Mouse (Mus musculus) E14TG2a.4 (cell line): ENCODE data around the gene Fasn.
A peak's percentile ranks its signal among the peaks of the same experiment; 100 is the strongest.
"Not testable (repeated sequence)": the region's sequence is repeated elsewhere in the genome, so short reads cannot be mapped to it uniquely, and the experiment has no call there.

Source experiments
- H3K27me3 ChIP-seq: 2 replicates; pipeline ENCODE4 v1.6.1; 2014; ENCODE audit warnings: low read length, control low read depth; ENCODE audit not compliant: insufficient read depth
- H3K36me3 ChIP-seq: 2 replicates; pipeline ENCODE4 v1.6.1; 2014; ENCODE audit warnings: low read length, control low read depth; ENCODE audit not compliant: insufficient read depth
- H3K4me1 ChIP-seq: replicated peaks from 2 replicates; pipeline ENCODE4 v1.6.1; 2014; ENCODE audit warnings: low read depth, low read length, control low read depth
- H3K4me3 ChIP-seq: replicated peaks from 2 replicates; pipeline ENCODE4 v1.5.1; 2014; ENCODE audit warnings: mild to moderate bottlenecking, low read length
- H3K9me3 ChIP-seq: 2 replicates; pipeline ENCODE4 v1.6.1; 2014; ENCODE audit warnings: low read length, control low read depth
- CTCF ChIP-seq: conservative IDR thresholded peaks from 2 replicates; pipeline ENCODE4 v1.5.1; 2014; ENCODE audit warnings: low read length
- NANOG ChIP-seq: IDR thresholded peaks from 2 replicates; pipeline ENCODE4 v1.6.1; 2014; ENCODE audit warnings: borderline replicate concordance, low read length, mixed read lengths
- POU5F1 ChIP-seq: IDR thresholded peaks from 2 replicates; pipeline ENCODE4 v1.6.1; 2014; ENCODE audit warnings: low read length, borderline replicate concordance

Fasn gene

GRCm38 (mm10) chr11:120779876-120780275 is 44.5 kb downstream of the Fasn start:
- H3K4me3 ChIP-seq = peak overlapping the region; percentile 46
- H3K36me3 ChIP-seq = peaks cover 35% of the 10 kb centered on the region
- no peak for TF ChIP-seq POU5F1
- no peak for TF ChIP-seq NANOG
- TF ChIP-seq CTCF = no peak
- H3K4me1 ChIP-seq = peaks cover 82% of the 10 kb centered on the region
- H3K9me3 ChIP-seq = no peaks in the 10 kb centered on the region
- no peaks in the 10 kb centered on the region for H3K27me3 ChIP-seq

DNA sequence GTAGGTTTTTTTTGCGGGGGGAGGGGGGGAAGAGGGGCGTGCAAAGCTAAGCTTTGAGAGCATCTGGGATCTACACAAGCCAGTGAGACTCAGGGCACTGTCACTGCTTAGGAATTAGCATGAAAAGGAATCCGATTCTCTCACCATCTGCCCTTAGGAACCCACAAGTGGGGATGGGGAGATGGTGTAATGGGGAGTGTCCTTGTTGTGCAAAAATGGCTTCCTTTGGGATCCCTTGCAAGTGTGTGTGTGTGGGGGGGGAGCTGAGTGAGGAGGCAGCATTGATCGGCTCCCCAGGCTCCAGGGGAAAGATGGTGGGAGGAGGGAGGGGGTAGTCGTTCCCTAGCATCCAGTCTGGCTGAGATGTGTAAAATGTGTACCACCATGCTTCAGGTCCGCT is 47.2 kb downstream of the Fasn start:
- H3K4me3 ChIP-seq = peak overlapping the region; percentile 17; the same call in 1 of the 2 replicates
- H3K36me3 ChIP-seq = peaks cover 26% of the 10 kb centered on the region
- TF ChIP-seq CTCF = no peak
- no peak for TF ChIP-seq POU5F1
- TF ChIP-seq NANOG = no peak
- peaks cover 65% of the 10 kb centered on the region for H3K4me1 ChIP-seq
- H3K27me3 ChIP-seq = no peaks in the 10 kb centered on the region
- H3K9me3 ChIP-seq = no peaks in the 10 kb centered on the region

GRCm38 (mm10) chr11:120775774-120776469 is 48.4 kb downstream of the Fasn start:
- H3K36me3 ChIP-seq = peaks cover 16% of the 10 kb centered on the region
- H3K4me1 ChIP-seq = peaks cover 55% of the 10 kb centered on the region
- TF ChIP-seq POU5F1 (no peak), CTCF (peak; percentile 97), NANOG (no peak)
- no peaks in the 10 kb centered on the region for H3K27me3 ChIP-seq
- H3K9me3 ChIP-seq = no peaks in the 10 kb centered on the region
- H3K4me3 ChIP-seq = no peak overlapping the region

- TF ChIP-seq NANOG (no peak), CTCF (no peak), POU5F1 (no peak)
- Histone ChIP-seq H3K27me3 (no peaks in the 10 kb centered on the region), H3K4me3 (no peak overlapping the region), H3K9me3 (no peaks in the 10 kb centered on the region), H3K36me3 (peaks cover 3% of the 10 kb centered on the region; the same call in 1 of the 2 replicates), H3K4me1 (peaks cover 33% of the 10 kb centered on the region)
These were observed 50.7 kb downstream of the Fasn start for GRCm38 (mm10) chr11:120773463-120774190.

GRCm38 (mm10) chr11:120772749-120773148 is 51.6 kb downstream of the Fasn start:
- TF ChIP-seq CTCF (no peak), NANOG (no peak), POU5F1 (no peak)
- H3K4me1 ChIP-seq = peaks cover 33% of the 10 kb centered on the region
- no peak overlapping the region for H3K4me3 ChIP-seq
- no peaks in the 10 kb centered on the region for H3K27me3 ChIP-seq
- no peaks in the 10 kb centered on the region for H3K9me3 ChIP-seq
- H3K36me3 ChIP-seq = no peaks in the 10 kb centered on the region

DNA sequence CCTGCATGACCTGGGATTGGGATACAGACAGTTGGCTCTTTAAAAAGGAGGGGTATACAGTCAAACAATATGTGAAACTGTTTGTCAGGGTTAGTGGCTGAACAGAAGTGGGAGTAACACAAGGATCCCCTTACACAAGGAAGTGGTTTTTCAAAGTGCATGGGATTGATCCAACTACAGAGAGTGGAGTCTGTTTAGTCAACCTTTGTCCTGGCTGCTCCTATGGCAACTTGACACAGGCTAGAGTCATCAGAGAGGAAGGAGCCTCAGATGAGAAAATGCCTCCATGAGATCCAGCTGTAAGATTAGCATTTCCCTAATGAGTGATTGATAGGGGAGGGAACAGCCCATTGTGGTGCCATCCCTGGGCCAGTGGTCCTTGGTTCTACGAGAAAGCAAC is 56.1 kb downstream of the Fasn start:
- H3K9me3 ChIP-seq = no peaks in the 10 kb centered on the region
- H3K36me3 ChIP-seq = no peaks in the 10 kb centered on the region
- TF ChIP-seq POU5F1 (no peak), CTCF (no peak), NANOG (no peak)
- peaks cover 35% of the 10 kb centered on the region for H3K4me1 ChIP-seq
- H3K4me3 ChIP-seq = no peak overlapping the region
- H3K27me3 ChIP-seq = no peaks in the 10 kb centered on the region

- not testable (repeated sequence) for H3K9me3 ChIP-seq, H3K36me3 ChIP-seq, H3K4me3 ChIP-seq, H3K27me3 ChIP-seq
- peaks cover 42% of the 10 kb centered on the region for H3K4me1 ChIP-seq
These were observed 57.3 kb downstream of the Fasn start for GRCm38 (mm10) chr11:120767023-120767422.

GRCm38 (mm10) chr11:120763121-120763999 is 61.0 kb downstream of the Fasn start:
- H3K36me3 ChIP-seq = not testable (repeated sequence)
- Histone ChIP-seq H3K9me3 (peaks cover 25% of the 10 kb centered on the region), H3K27me3 (peaks cover 14% of the 10 kb centered on the region), H3K4me1 (peaks cover 46% of the 10 kb centered on the region), H3K4me3 (peak overlapping the region; percentile 61)

GRCm38 (mm10) chr11:120762672-120763041 is 61.7 kb downstream of the Fasn start, which contains the start of gene Hmga1b:
Gene Hmga1b, plus strand, starts transcription at chr11:120762794.
- not testable (repeated sequence) for H3K36me3 ChIP-seq
- H3K27me3 ChIP-seq = peaks cover 14% of the 10 kb centered on the region
- peak within 1 kb of the TSS; percentile 61 for H3K4me3 ChIP-seq
- peaks cover 40% of the 10 kb centered on the region for H3K4me1 ChIP-seq
- peaks cover 32% of the 10 kb centered on the region for H3K9me3 ChIP-seq
